Mouse (Mus musculus) lung, postnatal 0 days (tissue): ENCODE data around the gene Myh14.
A peak's percentile ranks its signal among the peaks of the same experiment; 100 is the strongest.

ENCODE experiments used
- CTCF ChIP-seq: IDR thresholded peaks from 2 replicates; pipeline ENCODE4 v1.5.1; 2016; ENCODE audit warnings: antibody characterized with exemption, mild to moderate bottlenecking
- EP300 ChIP-seq: IDR thresholded peaks from 2 replicates; pipeline ENCODE4 v1.6.1; 2016; ENCODE audit warnings: antibody characterized with exemption, mild to moderate bottlenecking, control low read depth

DNA sequence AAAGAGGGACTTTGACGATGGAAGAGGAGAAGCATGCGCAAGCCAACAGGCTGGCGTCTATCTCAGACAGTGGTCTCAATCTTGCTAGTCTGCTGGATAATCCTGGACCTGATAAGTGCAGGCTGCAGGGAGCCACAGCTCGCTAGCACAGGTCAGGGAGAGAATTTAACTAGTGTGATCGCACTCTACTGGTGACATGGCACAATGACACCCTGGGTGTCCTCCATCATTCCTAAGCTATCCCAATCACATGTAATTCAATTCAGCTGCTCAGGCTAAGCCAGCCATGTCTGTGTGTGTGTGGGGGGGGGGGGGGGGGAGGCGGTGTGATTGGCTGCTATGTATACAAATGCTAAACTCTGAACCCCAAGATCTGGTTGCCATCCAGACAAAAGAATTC, 31.3 kb upstream of the Myh14 start:
- peak; percentile 76 for TF ChIP-seq CTCF
- TF ChIP-seq EP300 = no peak
